Mouse (Mus musculus) left cerebral cortex, adult 9 months (tissue): Measurements from ENCODE around the gene Atp1a3.

Experiments
- DNase-seq, 2 experiments: peaks; one replicate each; pipeline ENCODE4 v3.0.0; 2022; ENCODE audit warnings: low spot score in 2 of 2

The Atp1a3 gene

DNA sequence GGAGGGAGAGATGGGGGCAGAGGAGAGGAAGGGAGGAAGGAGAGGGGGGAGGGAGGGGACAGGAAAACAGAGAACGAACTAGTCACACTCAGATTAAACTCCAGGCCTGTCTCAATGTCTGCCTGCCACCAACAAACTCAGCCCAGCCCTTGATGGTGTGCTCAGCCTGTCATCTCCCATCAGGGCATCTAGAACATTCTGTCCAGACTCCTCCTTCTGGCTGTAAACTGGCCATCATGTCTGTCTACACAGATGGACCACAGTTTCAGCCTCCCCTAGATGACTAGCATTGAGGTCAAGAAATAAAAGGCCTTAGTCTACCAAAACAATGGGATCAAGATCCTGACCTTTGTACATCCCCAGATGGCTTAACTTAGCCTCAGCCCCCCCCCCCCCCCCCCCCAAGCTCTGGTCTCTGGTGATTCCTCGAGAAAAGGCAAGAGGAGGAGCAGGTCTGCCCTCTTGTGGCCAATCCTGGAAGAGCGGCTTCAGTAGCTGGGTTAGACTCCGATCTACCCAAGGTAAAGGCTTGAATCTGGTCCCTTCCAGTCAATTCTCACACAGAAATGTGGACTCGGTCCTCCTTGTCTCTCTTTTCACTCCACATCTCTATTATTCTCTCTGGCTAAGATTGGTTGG, 40.7 kb downstream of the Atp1a3 start:
- peak in 1 of 2 experiments; percentile 87 for DNase-seq

DNA sequence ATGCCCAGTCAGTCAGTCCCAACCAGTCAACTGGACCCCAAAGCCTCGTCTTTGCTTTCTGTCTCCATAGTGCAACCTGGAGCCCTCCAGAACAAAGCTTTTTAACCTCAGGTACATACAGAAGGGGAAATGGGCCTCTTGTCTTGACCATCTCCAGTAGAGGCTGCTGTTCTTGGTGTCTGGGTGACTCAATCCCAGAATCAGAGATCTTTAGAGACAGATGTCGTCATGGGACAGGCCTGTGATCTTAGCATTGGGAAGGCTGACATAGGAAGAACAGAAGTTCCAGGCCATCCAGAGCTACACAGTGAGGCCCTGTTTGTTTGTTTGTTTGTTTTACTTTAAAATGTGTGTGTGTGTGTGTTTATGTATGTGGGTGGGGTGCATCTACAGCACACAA, 41.5 kb downstream of the Atp1a3 start:
- no peak for DNase-seq

DNA sequence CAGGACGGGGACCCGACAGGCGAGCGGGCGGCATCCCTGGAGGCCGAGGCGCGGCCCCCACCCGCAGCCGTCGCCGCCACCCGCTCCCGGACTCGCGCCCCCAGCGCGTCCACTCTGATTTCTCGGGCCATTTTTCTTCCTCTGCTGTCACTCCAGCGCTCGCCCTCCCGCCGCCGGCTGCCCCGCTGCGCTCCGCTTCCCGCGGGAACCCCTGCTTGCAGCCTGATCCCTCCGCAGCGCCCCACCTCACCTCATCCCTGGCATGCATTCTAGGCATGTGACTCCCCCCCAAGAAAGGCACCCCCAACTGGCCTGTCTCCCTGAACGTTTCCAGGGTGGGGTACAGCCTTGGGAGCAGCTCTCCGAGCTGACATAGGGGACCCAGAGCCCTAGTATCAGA, 50.5 kb downstream of the Atp1a3 start:
- DNase-seq = no peak

DNA sequence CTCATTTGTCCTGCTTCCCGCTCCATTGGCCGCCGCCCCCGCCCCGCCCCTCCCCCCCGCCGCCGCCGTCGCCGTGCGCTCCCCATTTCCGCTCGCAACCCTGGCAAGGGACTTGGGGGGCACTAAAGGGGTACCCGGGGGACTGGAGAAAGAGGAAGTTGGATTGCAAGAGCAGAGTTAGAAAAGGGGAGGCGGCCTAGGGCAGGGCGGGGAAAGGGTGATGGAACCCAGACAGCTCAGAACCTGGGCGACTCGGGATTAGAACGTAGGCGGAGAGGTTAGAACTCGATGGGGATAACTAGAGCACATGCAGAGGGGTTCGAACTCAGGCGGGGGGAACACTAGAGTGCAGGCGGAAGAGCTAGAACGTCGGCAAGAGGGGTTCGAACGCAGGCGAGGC, 51.3 kb downstream of the Atp1a3 start:
- DNase-seq = no peak

DNA sequence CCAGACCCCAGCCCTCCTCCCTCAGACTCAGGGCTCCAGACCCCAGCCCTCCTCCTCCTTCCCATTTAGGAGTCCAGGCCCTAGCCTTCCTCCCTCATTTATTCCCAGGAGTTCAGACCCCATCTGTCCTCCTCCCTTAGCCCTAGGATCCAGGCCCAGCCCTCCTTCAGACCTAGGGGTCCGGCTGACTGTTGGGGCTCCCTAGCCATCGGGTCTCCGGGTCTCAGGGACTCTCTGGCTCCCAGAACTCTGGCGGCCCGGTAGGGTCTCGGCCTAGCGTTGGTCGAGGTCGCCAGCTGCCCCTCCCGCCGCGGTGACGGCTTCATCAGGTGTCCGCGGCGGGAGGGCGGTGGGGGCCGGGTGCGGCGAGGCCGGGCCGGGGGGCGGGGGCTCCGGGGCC, 51.8 kb downstream of the Atp1a3 start:
- DNase-seq = no peak

DNA sequence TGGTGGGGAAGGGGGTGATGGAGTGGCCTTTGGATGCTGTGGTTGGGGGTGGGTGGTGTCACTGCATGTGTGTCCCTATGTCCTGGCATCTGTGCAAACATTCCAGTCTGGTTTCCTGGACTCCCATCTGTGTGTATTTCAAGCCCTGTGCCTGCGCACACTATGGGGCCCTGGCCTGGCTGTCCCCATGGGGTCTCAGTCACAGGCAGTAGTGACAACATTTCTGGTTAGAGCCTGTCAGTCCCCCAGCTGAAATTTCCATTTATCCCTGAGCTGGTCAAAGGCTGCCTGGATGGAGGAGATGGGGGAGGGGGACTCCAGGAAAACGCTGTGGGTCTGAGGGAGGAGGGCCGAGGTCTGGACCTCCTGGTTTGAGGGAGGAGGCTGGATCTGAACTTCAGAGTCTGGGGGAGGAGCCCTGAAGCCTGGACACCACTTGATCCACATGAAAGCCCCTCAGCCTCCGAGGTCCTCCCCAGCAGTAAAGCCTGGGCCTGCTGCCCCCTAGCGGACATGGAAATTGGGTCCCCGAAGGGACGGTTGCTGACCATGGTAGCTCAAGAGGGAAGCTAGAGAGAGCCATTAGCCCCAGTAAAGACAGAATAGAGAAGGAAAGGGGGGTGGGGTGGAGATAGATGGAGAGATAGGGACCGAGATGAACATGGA, 55.7 kb downstream of the Atp1a3 start:
- peak in 1 of 2 experiments; percentile 62 for DNase-seq

DNA sequence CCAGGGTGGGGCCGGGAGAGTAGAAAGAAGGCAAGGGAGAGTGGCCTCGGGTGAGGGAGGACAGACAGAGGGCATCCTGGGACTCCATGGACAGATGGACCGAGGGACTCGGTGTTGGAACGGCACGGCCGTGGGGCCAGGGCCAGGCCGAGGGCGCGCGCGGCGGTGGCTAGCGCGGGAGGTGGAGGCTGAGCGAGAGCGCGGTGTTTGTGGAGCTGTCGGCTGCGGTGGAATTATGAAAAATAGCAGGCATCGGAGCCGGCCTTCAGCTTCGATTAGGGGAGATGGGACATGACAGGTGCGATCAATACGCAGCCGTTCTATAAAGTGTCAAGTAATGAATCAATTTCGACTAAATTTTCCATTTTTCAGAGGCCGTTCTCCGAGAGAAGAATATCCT, 57.0 kb downstream of the Atp1a3 start:
- DNase-seq = no peak

DNA sequence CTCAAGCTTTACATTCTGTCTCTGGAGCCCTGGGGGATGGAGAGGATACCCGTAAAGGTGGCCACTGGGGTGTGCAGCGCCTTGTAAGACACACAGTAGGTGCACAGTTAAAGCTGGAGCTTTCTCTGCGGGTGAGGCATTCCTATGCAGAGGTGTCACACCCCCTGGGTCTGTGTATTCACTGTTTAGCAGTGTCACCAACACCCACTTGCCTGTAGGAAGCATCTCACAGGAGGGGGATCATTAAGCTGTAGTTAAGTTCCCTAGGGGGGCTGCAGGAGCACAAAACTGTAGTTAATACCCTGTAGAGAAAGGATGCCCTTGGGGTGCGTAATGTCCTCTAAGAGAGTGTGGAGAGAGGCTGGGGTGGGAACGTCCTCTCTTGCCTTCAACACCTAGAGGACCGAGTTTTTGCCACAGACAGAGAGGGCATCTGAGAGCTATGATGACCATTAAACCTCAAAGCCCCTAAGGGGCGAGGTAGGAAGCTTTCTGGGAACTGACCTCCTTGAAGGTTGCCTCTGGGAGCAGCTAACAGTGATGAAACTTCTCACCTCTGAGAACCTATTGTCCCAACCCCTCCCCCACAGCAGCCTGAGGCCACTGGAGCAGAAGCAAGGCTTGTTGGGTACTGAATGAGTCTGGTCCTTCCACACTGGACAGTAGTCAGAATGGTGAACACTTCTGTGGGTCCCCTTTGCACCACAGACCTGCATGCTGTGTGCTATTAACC, 58.3 kb downstream of the Atp1a3 start:
- no peak for DNase-seq

DNA sequence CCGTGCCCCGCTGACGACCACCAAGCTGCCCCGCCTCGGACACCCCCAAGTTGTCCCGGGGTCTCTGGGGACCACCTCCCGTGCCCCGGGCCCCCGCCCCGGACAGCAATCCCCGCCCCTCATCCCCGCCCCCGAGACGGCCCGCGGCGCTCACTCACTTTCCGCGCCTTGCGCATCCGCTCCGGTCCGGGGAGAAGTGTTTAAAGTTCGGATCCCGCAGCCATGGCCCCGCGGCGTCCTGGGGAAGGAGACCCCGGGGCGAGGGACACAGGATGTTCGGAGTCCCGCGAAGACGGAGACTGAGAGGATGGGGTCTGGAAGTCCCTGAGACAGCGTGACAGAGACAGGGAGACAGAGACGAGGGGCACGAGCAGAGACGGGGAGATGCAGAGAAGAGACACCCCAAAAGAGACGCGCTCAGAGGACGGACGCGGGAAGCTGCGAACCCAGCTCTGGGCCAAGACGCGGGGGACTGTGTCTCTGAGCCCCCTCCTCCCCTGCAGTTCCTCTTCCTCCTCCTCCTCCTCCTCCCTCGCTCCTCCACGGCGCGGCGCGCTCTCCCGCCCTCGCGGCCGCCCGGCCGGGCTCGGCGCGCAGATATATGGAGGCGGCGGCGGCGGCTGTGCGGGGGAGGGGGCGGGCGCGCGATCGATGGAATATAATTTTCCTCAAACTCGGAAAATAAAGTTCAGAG, 61.4 kb downstream of the Atp1a3 start, which contains the start of gene Gm4881:
Gm4881 (minus strand) TSS at position 238 of the 694 bp plus-strand sequence.
- DNase-seq = no peak

DNA sequence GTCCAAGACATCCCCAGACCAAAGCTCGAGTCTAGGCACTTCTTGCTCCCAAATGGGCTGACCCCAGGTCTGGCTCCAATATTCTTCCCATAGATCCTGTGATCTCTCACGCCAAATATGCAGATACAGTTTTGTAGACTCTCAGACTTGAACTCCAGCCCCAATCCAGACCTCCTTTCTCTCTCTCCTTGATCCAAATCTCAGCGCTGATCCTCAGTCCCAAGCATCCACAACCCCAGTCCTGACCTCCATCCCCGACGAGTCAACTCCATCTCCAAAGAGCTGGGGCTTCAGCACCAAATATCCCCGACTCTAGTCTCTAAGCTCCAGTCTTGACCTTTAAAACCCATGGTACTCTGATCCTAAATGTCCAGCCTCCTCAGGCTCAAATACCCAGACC, 62.1 kb downstream of the Atp1a3 start:
- no peak for DNase-seq

DNA sequence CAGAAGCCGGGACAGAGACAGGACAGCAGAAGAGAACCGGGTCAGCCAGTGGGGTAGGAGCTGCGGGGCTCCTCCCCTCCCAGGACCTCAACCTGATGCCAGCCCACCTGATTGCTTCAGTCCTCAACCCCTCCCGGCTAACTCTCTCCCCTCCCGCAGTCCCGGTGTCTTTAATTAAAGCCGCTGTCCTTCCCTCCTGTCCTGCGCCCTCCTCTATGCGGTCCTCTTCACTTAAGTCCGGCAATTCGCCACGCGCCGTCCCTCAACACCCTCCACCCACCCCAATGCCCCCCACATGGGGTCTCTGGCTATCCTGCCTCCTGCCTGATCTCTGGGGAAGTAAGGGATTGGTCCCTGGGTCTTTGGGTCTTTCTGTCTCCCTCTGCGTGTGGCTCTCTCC, 74.1 kb downstream of the Atp1a3 start:
- DNase-seq = no peak

DNA sequence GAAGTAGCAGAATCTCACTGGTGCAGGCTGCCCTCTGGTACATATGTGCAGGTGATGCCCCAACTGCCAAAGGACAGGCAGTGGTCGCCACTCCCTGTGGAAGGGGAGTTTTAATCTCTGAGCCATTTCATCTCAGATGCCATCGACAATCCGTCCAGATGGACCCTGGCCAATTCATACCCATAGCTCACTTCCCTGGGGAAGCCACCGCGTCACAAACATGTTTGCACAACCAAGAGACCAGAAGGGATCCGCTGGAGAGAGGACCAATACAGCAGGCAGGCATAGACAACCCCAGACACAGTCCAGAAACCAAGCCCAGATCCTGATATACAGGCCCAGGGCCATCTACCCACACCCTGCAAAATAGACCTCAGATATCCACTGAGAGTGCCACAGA, 75.3 kb downstream of the Atp1a3 start:
- DNase-seq = no peak
